Mouse (Mus musculus): ENCODE measurements at regions not wholly inside any gene's neighbourhood (a gene's known extent, or its start where the extent isn't known, plus 50 kb on each side); places are given as distances from the start of the nearest gene placed in this dataset.

DNA sequence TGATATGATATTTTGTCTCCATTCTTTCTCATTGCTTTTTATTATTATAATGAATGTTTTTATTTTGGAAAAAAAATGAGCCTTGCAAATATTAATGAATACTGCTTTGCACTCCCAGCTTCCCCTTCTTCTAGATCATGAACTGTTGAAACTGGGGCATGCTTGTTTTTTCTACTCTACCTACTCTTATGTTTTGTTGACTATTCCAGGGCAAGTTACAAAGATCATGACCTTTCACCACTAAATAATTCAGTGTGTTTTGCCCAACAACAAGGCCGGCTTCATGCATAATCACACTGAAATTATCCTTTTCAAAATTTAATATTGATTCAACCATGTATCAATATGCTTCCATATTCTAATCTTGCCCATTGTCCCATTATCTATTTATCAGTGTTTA is 494.3 kb upstream of the Mon1b start:
- no peak for ATAC-seq (replicated peaks; ENCODE audit: low read depth, poor library complexity, severe bottlenecking)

DNA sequence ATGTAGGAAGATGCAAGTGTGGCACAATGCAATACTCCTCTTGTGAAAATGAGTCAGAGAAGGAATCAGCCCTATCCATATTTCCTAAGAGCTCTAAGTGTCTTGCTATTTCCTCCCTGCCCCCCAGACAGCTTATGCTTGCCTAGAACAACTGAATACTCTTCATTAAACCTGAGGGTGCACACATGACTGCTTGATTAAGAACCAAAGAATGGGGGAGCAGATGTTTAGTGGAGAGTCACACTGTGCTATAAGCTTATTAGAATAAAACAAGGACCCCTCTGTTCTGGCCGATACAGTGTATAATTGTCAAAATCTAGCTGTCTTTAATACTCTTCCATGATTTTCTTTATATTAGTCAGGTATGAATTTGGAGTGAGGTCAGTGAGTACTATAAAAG is 458.8 kb upstream of the Mon1b start:
- ATAC-seq (replicated peaks; ENCODE audit: low read depth, poor library complexity, severe bottlenecking): no peak

DNA sequence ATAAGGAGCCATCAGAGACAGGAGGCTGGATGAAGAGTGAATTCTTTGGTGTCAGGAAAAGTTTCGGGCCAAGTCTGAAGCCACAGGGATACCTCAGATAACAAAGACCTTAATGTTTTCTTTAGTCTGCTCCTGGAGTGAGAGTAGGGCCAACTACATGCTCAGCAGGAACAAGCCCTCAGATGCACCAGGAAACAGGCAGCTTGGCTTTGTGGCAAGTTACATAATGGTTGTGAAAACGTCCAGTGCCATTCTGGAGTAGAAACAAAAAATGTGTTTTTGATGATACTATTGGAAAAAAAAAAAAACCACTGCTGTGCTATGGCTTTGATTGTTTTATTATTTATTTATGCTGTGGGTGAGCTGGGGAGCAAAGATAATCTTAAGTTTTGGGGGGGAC is 452.2 kb upstream of the Mon1b start:
- ATAC-seq (replicated peaks; ENCODE audit: low read depth, poor library complexity, severe bottlenecking): no peak

DNA sequence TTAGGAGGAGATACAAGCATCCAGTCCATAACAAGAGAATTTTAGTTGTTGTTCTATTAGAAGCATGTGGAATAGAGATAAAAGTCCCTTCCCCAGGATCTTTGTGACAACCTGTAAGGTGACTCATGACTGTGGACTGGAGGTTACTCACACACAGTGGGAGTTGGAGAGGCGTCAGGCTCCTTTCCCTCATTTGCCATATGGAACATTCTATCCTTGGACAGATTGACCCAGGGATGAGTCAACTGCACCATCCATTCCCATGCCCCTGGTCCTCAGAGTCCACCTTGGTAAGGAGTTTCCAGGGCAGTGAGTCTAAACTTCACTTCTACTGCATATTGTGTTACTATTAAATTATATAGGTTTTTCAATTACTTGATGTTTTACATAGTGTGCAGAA is 444.9 kb upstream of the Mon1b start:
- no peak for ATAC-seq (replicated peaks; ENCODE audit: low read depth, poor library complexity, severe bottlenecking)

DNA sequence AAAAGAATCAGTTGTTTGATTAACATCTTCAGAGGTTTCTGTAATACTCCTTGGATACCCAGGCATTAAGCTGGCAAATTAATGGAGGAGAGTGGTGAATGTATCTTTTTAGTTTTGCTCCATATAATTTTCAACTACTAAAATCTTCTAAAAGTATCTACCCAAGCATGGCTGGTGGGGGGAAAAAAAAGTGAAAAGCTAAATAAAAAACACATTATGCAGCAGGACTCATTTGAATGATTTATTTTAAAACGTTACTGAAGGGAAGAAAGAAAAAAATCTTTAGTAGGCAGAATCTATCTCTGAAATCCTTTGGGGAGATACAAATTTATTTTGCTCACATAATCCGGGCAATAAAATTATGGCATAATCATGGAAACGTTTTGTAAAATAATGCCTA is 443.9 kb upstream of the Mon1b start:
- ATAC-seq (replicated peaks; ENCODE audit: low read depth, poor library complexity, severe bottlenecking): no peak

All from common myeloid progenitor, adult 5-6 weeks (primary cell).